Mouse (Mus musculus) layer of hippocampus, postnatal 25 days (tissue): Measurements from ENCODE around the gene Mob3b. TPM values are rescaled to one million over a fixed set of nuclear protein-coding genes. Genes with fewer than 3 reads are reported as not detected.
"Not testable (repeated sequence)": the region's sequence is repeated elsewhere in the genome, so short reads cannot be mapped to it uniquely, and the experiment has no call there.

Experiments used
- DNase-seq, 2 experiments: peaks; one replicate each; pipeline ENCODE4 v3.0.0; 2022; ENCODE audit warnings: mixed read lengths in 2 of 2, low spot score in 1 of 2; ENCODE audit errors: extremely low spot score in 1 of 2
- total RNA-seq, 2 experiments: library from RNA; stranded (reverse); gene quantifications; 2 replicates each; pipeline ENCODE4 v1.2.3; 2021

The Mob3b gene
- total RNA-seq, 2 experiments from 2014 or later, result 6.4 to 8.1 TPM

- no peak for DNase-seq
These were observed 176.7 kb downstream of the Mob3b start for GRCm38 (mm10) chr4:34980461-34981039.

- DNase-seq, result no peak
These were observed 180.2 kb downstream of the Mob3b start for GRCm38 (mm10) chr4:34976916-34977702.

GRCm38 (mm10) chr4:34976331-34976778 is 180.9 kb downstream of the Mob3b start:
- DNase-seq, result peak in 1 of 2 experiments; percentile 42

GRCm38 (mm10) chr4:34974795-34975194 is 182.5 kb downstream of the Mob3b start:
- no peak for DNase-seq

DNA sequence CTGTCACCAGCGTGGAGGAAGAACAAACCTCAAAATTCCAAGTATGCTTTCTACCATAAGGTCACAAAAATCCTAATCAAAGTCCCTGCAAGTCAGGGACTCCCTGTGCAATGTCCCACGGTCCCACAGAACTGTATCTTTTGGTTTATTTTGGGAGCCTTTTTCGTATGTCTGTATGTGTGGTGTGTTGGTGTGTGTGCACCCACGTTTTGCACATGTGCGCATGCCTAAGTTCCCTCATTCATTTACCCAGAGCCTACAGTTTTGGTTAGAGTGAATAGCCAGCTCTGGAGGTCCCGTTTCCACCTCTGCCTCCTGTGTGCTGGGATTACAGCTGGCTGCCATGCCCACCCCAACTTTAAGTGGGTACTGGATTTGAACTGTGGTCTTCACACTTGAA is 189.7 kb downstream of the Mob3b start:
- DNase-seq, result no peak

DNA sequence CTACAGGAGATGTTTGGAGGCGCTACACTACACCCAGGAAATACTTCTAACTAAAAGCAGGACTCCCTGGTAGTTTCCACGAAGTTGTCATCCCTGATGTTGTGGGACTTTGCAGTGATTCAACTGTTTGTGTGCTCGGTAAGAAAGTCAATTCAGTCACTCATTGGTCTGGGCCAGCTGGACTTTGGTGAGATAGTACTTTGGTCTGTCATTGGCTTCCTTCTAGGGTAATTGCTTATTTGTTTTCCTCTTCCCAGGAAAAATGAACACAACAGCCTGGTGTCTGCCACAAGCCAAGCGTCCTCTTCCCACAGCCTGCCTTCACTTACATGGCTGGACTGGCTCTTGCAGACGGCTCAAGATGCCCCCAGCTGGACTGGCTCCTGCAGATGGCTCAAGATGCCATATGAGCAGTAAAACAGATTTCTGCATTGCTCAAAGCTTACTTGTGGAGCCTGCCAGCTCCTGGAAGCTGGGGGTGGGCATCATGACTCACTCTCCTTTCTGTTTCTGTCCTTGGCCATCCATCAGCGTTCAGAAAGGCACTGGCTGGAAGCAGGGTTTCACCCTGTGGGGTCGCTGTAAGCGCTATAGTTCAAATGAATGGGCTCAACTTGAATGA is 190.8 kb downstream of the Mob3b start:
- no peak for DNase-seq

- DNase-seq, result peak in 1 of 2 experiments; percentile 31
These were observed 192.4 kb downstream of the Mob3b start for GRCm38 (mm10) chr4:34964906-34965305.

- no peak for DNase-seq
These were observed 193.3 kb downstream of the Mob3b start for GRCm38 (mm10) chr4:34963999-34964398.

DNA sequence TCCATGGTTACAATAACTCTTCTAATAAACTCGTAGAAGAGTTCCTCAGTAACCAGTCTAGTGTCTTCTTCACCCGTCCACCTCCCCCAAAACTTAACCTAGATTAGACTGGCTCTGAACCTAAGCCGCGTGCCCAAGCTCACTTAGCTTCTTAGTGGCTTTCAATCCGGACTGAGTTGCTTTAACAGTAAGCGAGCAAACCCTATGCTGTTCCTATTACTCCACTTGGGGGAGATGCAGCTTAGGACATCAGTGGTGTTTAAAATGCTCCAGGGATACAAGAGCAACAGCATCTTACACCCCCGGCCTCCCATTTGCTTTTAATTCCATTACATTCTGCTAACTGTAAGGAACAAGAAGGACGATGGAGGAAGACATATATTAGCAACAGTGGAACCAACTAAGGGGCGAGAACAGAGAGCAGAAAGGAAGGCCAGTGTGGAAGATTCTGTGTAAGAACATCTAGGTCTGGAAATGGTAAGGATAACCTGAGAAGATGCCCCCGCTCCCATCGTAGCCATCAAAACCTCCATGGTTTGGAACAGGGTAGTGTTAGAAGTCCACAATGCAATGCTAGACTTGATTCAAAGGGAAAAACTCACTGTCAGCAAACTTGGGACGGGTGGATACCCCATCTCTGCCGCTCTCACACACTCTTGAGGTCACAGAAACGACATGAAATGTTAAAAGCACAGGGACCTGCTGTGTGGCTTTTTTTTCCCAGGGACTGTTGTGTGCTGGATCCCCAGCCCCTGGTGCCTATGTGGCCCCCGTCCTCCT is 196.3 kb downstream of the Mob3b start:
- no peak for DNase-seq

- peak in 1 of 2 experiments; percentile 6 for DNase-seq
These were observed 197.8 kb downstream of the Mob3b start for GRCm38 (mm10) chr4:34959477-34959876.

DNA sequence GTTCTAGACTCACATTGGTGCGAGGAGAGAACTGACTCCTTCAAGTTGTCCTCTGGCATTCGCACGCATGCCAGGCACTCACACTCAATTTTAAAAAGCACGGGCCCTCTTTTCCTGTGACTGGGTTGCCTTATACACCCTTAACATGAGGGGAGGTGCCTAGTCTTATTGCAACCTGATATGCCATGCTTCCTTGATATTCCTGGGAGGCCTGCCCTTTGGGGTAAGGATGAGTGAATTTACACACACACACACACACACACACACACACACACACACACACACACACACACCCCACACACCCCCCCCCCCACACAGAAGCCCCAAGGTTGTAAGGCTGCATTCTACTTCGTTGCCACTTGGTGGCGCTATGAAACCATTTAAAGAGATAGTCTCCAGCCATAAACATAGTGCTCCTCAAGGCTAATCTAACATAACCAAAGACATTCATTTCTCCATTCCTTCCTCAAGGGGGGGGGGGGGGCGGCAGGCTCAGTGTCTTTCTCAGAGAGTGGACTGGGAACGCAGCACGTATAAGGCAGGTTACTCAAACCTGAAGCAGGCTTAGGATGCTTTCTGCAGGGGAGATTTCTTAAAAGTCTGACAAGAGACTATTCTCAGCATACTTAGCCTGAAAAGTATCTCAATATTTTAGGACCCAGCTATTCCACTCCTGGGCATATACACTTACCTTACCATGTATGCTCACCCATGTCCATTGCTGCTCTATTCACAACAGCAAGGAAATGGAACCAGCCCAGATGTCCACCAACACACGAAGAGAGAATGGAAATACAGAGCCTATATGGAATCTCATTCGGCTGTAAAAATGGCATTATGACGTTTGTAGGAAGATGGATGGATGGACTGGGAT is 198.9 kb downstream of the Mob3b start:
- DNase-seq, result peak; percentile 9 to 50

DNA sequence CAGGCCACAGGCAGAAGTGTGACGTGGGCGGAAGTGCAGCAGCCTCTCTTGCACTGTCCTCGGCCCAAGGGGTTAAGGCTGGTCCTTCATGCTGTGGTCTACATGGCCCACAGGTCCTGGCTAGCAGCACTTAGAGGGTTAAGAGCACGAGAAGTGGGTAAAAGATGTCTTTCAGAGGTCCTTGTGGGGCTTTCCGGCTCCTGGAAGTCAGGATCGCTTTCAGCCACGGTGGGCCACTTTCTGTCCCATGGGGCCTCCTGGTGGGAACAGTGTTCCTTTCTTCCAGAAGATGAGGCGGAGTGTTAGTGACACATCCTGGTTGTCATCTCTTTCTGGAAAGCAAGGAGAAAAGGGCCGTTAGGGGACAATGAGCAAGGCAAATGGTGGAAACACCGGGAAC is 203.6 kb downstream of the Mob3b start:
- no peak for DNase-seq

DNA sequence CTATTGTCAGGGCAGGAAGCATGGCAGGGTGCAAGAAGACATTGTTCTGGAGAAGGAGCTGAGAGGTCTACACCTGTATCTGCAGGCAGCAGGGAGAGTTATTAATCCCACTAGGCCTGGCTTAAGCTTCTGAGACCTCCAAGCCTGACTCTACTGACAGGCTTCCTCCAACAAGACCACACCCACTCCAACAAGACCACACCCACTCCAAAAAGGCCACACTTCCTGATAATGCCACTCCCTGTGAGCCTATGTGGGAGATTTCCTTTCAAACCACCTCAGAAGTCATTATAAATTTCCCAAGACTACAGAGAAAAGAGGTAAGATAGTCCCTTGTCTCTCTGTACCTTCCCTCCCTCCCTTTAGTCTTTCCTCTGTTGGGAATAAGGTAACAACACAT is 210.1 kb downstream of the Mob3b start:
- no peak for DNase-seq

GRCm38 (mm10) chr4:34941046-34941445 is 216.2 kb downstream of the Mob3b start:
- no peak for DNase-seq

DNA sequence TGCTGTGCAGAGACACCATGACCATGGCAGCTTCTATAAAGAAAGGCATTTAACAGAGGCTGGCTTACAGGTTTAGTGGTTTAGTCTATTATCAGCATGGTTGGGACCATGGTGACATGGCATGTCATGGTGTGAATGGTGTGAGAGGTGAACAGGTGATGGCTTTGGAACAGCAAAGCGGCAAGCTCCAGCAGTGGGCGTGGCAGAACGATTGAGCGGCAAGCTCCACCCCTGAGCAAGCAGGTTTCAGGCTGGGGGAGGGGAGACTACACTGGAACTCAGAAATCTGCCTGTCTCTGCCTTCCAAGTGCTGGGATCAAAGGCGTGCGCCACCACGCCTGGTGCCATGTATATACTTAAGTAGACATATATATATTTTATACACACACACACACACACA is 228.9 kb downstream of the Mob3b start:
- not testable (repeated sequence) for DNase-seq

- peak in 1 of 2 experiments; percentile 23 for DNase-seq
These were observed 235.0 kb downstream of the Mob3b start for GRCm38 (mm10) chr4:34922177-34922870.

DNA sequence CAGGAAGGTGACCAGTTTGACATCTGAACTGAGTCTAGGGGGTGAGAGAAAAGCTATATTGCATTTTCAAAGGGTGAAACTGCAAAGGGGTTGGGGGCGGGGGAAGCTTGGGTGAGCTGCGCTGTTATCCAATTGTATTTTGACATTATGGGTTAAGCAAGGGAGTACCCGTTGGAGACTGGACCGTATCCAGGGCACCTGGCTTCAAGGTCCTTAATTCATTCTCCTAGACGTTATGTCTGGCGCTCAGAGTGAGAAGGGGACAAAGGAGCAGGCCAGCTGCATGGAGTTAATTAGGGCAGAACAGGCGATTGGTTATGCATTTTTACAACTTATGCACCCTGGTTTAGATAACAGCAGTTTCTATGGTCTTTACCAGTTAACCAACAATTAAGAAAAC is 239.9 kb downstream of the Mob3b start:
- no peak for DNase-seq

GRCm38 (mm10) chr4:34912171-34912570 is 245.1 kb downstream of the Mob3b start:
- no peak for DNase-seq

DNA sequence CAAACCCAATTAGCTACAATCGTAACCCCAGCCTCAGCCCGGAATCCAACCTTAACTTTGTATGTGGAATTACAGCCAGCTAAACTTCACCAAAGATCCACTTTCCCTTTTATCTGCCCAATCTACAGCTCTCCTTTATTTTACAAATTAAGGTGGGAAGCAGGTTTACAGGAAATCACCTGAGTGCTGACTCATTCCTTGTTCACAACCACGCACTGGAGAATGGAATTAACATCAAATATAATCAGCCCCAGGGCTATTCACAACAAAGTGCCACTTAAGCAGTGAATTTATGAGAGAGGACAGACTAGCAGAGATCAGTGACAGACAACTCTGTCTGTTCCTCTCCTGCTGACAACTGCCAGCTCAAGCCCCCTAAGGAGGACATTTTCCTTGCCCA is 245.9 kb downstream of the Mob3b start:
- no peak for DNase-seq
